Mouse (Mus musculus) lung, postnatal 4 days (tissue): ENCODE measurements at regions not wholly inside any gene's neighbourhood (a gene's known extent, or its start where the extent isn't known, plus 50 kb on each side); places are given as distances from the start of the nearest gene placed in this dataset.
"Not testable (repeated sequence)": the region's sequence is repeated elsewhere in the genome, so short reads cannot be mapped to it uniquely, and the experiment has no call there.

Source experiments
- DNase-seq, 2 experiments: peaks; one replicate each; pipeline ENCODE4 v3.0.0; 2021

DNA sequence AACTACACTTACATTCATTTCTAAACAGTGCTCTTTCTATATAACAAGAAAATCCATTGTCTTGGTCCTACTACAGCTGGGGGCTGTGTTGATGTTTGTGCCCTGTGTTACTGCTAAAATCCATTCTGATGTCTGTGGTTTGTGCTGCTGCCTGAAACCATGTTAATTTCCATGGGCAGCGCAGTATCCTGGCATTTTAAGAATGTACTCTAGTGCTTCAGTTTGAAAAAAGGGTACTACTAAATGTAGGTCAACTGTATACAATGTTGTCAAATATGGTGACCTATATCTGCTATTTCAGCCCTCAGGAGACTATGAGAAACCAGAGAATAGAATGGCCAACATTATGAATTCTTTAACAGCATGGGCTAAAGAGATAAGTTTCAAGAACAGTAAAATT lies 1052.2 kb downstream of the Hace1 start:
- no peak for DNase-seq

- no peak for DNase-seq
These were observed 1085.4 kb downstream of the Hace1 start for GRCm38 (mm10) chr10:46663041-46663440.

GRCm38 (mm10) chr10:46689823-46690372 lies 1112.3 kb downstream of the Hace1 start:
- not testable (repeated sequence) for DNase-seq

DNA sequence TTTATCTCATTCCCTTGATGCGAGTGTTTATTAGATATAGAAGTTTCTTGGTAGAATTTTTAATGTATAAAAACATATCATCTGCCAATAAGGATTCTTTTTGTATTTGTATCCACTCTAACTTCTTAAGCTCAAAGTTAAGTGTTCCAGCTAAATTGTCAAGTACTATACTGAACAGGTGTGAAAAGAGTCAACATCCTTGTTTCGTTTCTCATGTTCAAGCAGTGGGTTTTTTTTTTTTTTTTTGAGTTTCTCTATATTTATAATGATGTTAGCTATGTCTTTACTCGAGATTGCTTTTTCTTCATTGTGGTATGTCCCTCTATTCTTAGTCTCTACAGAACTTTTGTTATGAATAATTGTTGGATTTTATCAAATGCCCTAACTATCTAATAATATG lies 1115.0 kb downstream of the Hace1 start:
- no peak for DNase-seq

DNA sequence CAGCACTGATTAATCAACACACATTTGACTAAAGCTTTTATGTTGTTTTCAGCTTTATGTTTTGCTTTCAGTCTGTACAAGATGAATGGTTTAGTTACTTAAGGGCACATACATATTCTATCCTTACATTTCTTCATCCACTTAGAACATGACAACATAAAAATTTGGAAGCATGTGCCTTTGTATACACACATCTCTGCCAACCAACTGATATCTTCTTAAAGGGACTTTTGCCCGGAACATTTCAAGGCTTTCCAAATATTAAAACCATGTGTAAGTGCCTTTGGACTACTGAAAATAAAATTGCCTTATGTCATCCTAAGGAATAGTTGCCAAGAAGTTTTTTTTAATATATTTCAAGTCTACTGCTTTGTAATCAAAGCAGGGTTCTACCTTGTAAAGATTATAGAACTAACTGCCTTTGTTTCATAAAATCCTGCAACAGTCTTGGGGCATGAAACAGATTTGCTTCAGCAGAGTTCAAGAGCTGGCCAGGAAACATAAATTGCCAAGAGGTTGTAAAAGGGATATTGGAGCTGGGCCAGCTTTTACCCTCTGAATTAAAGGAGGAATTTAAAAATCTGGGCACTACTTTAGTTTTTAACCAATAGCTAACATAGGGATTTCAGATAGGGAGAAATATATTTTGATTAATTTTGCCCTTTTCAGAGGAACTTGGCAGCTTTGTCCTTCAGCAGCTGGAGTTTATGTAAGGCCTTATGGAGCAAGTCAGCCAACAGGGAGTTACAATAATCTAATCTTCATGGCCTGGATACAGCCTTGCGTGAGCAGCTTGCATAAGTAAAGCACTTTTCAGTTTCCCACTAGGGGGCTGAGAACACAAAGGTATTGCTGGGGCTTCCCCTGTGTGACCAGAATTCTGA lies 1120.0 kb downstream of the Hace1 start:
- peak in 1 of 2 experiments; percentile 8 for DNase-seq

DNA sequence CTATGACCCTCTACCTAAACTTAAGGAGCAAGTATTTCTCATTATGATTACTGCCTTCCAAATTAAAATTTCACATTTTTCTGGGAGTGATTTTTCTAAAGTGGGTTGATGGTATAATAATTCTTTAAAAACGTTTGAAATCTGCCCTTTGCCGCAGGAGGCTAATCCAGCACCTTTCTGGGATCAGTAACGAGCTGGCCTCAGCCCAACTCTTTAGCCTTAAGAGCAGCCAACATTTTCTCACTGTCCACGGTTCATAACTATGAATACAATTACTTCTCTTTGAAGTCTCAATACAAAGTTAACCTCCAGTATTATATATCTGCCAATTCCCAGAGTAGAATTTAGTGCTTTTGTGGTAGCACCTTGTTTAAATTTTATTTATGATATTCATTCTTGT lies 1123.6 kb downstream of the Hace1 start:
- no peak for DNase-seq

DNA sequence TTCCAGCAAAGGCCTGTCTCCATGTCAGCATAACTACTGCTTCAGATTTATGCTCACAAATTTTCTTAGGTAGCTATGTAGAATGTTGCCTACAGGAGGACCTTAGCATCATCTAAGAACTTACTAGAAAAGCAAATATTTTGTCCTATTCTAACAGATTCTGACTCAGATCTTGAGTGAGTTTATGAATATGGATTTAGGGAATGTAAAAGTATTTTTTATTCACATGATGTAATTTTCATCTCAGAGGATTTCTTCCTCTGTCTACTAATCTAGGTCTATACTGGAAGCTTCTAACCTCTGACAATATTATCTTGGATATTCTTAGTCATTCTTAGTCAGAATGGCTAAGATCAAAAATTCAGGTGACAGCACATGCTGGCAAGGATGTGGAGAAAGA lies 1130.4 kb downstream of the Hace1 start:
- DNase-seq = not testable (repeated sequence)

- DNase-seq = no peak
These were observed 1135.1 kb downstream of the Hace1 start for GRCm38 (mm10) chr10:46712690-46713089.

DNA sequence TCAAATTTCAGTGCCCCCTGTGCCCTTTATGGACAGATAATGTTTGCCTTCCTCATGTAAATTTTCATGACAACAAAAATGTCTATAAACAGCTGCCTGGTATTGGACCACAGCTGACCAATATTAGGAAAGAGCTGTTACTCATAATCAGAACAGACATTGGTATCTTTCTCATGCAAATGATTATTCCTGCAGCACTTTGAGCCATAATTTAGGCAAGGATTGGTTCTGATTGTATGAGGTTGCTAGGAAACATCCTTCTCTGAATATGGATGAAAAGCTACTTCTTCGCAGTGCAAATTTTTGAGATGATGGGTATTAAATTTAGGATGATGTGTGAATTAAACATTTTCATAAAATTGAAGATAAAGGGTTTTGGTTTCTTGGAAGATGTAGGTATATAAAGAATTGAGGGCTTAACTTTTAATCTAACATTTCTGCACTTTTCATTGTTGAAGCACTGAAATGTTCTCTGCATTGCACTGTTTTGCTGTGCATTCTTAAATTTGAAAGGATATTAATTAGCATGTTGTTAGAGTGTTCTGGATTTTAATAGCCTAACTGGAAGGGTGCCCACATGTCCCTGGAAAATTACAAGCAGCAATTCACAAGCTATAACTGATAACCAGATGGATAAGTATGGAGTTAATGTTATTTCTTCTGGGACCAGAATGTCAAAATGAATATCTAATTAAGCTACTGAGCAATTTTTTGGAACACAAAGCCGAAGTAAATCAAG lies 1140.9 kb downstream of the Hace1 start:
- DNase-seq = no peak

GRCm38 (mm10) chr10:46719088-46719469 lies 1141.5 kb downstream of the Hace1 start:
- DNase-seq = no peak

GRCm38 (mm10) chr10:46723666-46724065 lies 1146.0 kb downstream of the Hace1 start:
- DNase-seq = no peak

DNA sequence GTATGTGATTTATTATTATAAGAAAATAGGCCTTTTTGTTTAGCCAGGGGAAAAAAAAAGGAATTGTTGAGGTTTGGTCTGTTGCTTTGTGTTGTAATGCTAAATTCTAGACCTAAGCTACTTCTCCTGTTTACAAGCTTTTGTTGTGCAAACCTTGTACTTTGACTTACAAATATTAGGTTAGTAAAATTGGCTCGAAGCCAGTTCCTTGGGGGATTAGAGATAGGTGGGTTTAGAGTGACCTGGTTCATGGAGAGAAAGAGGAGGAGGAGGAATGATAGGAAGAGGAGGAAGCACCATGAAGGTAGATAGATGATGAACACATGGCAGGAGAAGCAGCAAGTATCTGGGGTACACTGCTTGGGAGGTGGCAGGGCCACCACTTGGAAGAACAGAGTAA lies 1153.0 kb downstream of the Hace1 start:
- no peak for DNase-seq

DNA sequence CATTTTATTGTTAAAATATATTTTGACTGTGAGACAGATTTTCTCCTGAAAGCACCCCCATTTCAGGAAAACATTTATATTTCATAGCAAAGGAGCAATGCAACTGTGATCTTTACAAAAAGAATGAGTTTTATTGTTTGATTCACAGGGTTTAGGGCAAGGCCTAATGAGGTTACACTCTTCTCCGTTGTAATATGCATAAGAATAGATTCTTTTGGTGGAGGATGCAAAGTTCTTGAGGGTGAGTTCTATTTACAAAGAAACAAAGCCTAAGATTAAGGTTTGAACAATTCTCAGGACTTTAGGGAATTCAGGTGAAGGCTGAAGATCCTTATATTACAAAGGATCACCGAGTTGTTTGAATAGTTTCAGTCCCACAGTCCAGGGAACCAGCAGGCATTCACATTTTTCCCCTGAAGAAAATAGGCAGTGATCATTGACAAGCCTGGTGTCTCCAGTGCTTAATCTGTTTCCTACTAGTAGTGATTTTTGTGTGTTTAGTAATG lies 1156.2 kb downstream of the Hace1 start:
- no peak for DNase-seq

DNA sequence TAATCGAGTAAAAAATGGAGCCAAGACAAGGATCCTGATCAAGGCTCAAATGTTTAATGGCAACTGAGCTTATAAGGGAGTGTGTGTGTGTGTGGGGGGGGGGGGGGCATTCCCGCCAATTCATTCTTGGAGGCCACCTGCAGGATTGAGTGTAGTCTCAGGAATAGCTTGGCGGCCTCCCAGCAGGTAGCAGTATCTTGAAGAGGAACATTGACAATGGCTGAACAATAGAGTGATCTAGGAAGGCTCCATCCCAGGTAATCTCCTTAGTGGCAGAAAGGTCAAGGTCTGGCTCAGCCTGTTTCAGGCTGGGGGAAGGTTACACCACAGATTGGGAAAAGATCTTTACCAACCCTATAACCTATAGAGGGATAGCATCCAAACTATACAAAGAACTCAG lies 1163.5 kb downstream of the Hace1 start:
- DNase-seq = no peak

DNA sequence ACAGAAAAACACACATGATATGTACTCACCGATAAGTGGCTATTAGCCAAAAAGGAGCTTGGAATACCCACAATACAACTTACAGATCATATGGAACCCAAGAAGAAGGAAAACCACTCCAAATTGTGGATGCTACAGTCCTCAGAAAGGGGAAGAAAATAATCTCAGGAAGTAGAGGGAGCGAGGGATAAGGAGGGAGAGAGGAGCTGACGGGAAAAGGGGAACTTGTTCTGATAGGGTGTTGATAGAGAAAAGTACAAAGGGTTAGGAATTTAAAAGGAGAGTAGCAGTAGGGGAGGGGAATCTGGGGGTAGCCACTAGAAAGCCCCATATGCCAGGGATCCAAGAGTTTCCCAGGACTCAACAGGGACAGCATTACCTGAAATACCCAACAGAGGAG lies 1164.5 kb downstream of the Hace1 start:
- DNase-seq = no peak

- no peak for DNase-seq
These were observed 1183.3 kb downstream of the Hace1 start for GRCm38 (mm10) chr10:46760923-46761322.

- DNase-seq = no peak
These were observed 1201.1 kb downstream of the Hace1 start for GRCm38 (mm10) chr10:46778729-46779128.

DNA sequence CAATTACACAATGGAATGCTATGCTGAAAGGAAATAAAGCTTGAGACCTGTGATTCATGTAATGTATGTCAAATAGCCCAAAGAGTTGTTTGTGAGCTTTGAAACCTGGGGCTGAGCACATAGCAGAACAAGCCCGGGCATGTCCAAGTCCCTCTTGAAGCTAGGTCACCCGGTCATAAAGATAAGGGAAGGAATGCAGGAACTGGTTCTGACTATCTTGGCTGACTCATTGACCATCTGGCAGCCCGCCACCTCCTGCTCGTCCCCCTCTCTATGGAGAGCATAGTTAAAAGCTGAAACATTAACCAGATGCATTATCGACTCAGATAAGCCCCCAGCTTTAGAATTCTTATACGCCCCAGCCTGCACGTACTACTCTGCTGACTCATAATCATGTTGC lies 1208.1 kb downstream of the Hace1 start:
- not testable (repeated sequence) for DNase-seq

GRCm38 (mm10) chr10:46814271-46814670 lies 1236.6 kb downstream of the Hace1 start:
- no peak for DNase-seq

- DNase-seq = no peak
These were observed 1241.5 kb downstream of the Hace1 start for GRCm38 (mm10) chr10:46819133-46819532.

DNA sequence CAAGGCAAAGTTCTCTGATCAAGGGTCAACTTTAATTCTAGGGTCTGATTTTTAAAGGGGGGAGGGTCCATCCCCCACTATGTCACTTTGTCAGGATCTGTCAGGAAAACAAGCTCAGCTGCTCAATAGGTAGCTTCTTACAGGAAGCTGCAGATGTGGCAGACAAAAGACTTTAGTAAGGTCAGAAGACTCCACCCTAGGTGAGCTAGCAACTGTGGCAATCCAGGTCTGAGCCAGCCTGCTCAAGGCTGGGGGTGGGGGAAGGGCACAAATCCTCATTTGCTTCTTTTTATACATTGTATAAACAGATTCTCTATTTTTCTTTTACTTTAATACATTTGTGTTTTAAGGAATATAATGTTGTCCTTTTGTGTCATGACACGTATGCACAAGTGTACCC lies 1242.3 kb downstream of the Hace1 start:
- DNase-seq = no peak

DNA sequence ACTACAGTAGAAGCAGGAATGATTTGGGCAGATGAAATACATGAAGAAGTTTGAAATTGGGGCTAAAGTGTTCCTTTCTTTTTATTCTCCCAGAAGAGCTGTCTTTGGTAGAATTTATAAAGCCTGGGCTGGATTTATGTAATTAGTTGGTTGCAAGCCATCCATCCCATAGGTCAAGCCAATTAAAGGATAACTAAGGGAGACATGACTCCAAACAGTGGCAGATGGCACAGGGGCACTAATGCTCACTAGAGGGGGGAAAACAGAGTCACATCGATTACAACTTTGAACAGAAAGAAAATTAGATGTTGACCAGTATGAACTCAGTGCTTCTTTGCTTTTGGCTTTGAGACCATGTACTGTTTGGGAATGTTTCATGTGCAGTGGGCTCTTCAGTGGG lies 1246.2 kb downstream of the Hace1 start:
- DNase-seq = no peak

GRCm38 (mm10) chr10:46826012-46826411 lies 1248.4 kb downstream of the Hace1 start:
- no peak for DNase-seq

GRCm38 (mm10) chr10:46826639-46827038 lies 1249.0 kb downstream of the Hace1 start:
- DNase-seq = no peak
